Mouse (Mus musculus) regulatory T cell (primary cell): ENCODE measurements around the gene Actb.

ENCODE experiments used
- in situ Hi-C: fragments of 300-600 bp; cut with MboI, MseI; formaldehyde crosslinking; loops from one replicate; pipeline ENCODE4 v1.15.1; 2025; ENCODE audit warnings: high pct_unique_total_duplicates

The Actb gene

DNA sequence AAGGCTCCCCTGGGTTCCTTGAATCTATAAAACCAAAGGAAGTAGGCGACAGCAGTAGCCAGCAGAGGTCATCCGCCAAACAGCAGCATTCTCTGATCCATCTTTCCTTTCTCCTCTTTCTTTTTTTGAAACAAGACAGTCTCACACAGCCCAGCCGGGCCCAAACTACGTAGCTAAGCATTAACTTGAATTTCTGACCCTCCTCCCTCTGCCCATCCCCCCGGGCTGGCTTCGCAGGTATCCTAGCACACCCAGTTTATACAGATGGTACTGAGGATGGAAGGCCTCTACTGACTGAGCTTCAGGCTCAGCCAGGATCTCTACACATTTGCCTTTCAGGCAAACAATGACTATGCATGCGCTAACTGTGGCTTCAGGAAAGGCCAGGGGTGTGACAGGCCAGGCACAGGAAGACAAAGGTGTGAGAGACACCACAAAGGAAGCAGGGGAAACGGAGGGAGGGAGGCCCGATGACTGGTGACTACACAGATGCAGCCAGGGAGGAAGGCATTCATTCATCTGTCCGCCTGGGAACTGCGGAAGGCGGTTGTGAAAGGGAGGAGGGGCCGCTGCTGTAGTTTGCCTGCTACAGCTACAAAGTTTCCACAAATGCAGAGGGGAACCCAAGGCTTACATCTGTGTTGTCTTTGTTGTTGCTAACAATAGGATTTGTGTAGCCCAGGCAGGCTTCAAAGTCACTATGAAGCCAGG is 25.6 kb downstream of the Actb start:
- in situ Hi-C loops: loop anchor here (10.0 kb wide), 1 partner anchor 54 kb away; no protein-coding TSS in a partner anchor

DNA sequence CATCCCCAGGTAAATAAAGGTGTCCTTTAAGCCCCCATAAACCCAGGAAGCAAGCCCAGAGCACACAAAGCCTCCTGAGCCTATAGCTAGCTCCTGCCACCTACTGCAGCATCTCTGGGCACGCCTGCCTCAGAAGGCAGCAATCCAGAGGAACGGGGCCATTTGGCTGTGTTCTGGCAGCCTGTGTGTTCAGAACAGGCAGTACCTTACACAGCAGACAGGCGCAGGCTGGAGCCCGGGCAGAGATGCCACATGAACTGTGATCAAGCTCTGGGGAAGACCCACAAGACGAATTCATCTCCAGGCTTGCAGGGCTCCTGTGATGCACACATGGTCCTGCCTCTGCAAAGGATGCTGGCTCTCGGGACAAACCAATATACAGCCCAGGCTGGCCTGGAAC is 26.3 kb downstream of the Actb start:
- in situ Hi-C loops: loop anchor here (10.0 kb wide), 1 partner anchor 55 kb away; no protein-coding TSS in a partner anchor

DNA sequence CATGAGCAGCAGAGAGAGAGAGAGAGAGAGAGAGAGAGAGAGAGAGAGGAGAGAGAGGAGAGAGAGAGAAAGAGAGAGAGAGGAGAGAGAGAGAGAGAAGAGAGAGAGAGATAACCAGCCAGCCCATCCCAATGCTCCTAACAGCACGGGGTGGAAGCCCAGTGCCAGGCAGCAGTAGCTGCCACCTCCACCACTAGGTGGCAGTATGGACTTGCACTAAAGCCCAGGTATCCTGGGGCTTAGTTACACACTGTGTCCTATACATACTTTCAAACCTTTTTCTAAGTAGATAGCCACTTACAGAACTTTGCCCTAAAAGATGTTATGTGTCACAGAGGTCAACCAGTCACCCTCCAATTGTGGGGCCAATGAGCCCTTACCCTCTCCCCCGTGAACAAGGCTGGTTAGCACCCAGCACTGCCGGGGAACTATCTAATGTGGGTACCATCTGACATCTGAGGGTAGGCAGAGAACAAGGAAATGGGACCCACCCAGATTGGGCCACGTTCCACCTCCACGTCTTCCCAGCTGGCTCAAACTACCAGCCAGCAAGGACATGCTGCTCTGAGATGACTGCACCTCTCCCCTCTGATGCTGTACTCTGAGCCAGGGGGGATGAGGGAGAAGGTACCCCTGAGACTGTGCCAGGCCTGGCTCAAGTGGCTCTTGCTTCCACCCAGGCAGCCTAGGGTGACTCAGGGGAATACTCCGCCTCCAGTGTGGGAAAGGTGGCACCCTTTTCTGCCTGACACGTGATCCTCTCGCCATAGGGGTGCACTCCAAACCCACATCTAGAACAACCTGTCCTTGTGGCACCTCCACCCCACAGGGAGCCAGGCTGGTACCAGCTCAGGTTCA is 27.0 kb downstream of the Actb start:
- in situ Hi-C loops: loop anchor here (10.0 kb wide), 1 partner anchor 55 kb away; no protein-coding TSS in a partner anchor

DNA sequence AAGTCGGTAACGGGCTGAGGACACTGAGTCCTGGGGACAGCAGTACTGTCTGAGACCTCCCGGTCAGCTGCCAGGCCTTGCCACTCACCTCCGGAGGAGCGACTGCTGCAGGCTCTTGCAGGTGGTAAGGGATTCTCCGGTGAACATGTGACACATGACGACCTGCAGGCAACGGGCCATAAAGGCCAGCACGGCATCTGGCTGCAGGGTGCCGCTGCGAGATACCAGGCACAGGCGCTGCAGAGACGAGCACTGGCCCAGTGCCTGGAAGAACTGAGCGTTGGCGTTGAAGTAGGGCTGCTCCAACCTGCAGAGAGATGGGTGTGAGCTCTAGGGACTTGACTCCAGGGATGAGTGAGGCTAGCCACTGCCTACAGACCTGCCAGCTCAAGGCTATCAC is 28.0 kb downstream of the Actb start:
- in situ Hi-C loops: no loop called here

DNA sequence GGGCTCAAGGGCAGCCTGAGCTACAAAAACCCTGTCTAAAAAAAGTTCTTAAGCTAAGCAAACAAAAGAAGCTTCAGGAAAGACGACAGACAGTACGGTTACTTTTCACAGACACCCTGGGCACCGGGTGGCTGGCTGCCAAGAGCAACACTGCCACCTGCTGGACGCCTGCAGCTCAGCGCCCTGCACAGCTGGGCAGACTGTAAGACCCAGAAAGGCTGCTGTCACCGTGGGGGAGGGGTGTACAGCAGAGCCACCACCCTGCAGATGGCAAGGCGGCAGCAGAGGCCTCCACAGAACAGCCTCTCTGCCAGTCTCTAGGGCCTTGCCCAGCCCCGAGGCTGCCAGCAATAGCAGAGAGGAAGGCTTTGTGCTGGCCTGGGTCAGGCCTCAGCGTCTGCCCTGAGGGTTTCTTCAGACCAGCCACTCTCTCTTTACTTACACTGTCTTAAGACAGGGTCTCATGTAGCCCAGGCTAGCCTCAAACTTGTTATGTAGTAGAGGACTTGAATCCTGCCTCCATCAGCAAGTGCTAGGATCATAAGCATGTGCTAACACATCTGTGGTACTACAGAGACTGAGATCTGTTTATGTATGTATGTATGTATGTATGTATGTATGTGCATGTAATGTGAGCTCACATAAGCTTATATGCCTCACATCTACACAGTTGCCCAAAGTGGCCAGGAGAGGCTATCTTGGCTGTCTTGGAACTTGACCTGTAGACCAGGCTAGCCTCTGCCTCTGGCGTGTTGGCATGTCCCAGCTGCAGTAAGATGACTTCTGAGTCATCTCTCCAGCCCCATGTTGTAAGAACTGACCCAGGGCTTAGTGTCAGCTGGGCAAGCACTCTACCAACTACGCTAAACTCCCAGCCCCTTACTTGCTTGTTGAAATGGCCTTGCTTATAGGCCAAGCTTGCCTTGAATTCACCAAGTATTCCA is 28.9 kb downstream of the Actb start:
- in situ Hi-C loops: no loop called here

DNA sequence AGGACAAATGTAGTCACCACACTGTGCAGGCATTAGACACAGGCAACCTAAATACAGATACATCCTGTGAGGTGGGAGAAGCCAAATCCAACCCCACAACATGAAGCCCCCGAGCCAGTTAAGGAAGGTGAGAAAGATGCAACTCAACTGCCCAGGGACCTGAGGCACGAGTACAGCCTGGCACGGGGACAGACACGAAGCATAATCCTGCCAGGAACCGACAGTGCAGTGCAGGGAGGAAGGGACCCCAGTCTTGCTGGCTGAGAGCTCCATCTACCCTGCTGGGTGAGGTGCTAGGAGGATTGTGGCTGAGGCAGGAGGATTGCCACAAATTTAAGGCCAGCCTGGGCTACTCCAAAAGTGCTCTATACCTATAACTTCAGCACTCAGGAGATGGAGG is 29.7 kb downstream of the Actb start:
- in situ Hi-C loops: no loop called here

DNA sequence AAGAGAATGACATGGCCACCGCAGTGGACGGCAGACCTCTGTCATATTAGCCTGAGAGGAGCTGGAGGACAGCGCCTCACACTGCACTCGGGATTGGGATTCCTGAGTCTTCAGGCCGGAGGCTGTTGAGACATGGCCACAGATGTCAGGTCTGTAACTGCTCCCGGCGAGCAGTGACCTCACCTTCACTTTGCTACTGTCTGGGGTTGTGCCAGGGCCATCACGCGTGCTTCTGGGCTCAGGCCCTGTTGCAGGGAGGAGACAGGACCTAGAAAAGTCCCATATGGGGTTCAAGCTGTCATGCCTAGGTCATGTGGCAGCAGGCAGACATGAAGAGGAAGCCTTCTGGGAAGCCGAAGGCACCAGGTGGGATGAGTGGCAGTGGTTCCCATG is 31.0 kb downstream of the Actb start:
- in situ Hi-C loops: no loop called here

DNA sequence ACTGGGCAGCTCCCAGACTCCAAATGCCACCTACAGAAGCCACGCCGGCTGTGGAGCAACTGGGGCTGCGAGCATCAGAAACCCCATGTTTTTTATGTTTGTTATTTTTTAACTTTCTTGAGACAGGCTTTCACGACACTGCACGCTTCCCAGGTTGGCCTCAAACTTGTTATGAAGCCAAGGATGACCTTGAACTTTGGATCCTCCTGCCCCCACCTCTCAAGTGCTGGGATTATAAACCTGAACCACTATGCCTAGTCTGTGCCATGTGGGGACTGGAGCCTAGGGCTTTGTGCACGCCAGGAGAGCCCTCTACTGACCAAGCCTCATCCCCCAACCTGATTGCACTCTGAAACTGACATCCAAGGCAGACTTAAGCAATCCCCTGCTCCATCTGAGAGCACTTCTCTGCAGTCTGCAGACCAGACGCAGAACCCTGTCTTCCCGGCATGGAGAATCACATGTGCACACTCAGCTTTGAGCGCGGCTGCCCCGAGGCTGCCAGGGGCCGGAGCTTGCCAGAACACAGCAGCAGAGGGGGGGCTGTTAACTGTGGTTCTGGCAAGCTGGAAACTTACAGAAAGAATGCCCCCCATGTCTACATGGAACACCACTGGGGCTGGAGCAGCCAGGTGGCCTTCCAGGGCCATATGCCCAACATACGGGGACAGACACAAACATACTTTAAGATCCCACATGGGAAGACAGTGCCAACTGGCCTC is 31.6 kb downstream of the Actb start:
- in situ Hi-C loops: loop anchor here (5.0 kb wide), 1 partner anchor 123 kb away; no protein-coding TSS in a partner anchor

DNA sequence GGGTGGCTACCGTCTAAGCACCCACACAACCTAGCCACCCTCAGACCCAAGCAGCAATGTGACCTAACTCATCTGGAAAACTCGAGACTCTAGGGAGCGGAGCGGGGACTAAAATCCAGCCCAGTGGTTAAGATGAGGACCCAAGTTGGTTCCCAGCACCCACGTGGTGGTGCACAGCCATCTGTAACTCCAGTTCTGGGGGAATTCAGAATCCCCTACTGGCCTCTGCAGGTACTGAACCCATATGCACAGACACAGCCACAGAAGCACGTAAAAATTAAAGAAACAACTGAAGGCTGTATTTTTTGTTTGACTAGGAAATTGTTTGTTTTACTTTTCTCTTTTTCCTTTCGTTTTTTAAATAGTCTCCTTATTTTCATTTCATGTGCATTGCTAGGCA is 32.8 kb downstream of the Actb start:
- in situ Hi-C loops: loop anchor here (5.0 kb wide), 1 partner anchor 121 kb away; no protein-coding TSS in a partner anchor

DNA sequence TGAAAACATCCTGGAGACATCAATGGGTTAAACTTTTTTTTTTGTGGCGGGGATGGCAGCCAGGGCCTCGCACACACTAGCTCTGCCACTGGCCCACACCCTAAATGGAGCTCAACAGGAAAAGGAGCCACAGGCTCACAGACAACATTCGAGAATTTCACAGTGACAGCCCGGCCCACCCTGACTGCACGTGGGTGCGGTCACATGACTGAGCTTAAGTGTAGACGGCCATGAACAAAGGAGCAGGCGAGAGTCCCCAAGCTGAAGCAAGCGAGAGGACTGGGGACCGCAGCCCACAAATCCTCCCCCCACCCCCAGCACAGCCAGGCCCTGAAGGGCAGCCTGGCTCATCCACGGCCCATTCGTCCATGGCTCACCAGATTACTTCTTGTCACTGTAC is 34.8 kb downstream of the Actb start:
- in situ Hi-C loops: loop anchor here (5.0 kb wide), 1 partner anchor 119 kb away; no protein-coding TSS in a partner anchor

DNA sequence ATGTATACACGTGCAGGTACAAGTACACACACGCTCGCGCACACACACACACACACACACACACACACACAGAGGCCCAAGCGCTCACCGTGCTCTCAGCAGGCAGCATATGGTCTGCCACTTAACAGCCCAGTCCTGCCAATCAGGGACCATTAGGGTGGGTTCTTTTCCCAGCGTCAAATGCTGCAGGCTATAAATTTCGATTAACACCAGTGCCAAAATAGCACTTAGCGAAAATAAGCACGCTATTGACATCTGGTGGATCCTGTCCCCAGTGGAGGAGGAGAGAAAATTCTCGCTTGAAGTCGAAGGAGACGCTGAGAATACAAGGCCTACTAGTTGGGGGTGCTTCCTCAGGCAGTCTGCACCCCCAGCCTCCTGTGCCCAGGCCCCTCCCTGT is 37.1 kb downstream of the Actb start:
- in situ Hi-C loops: no loop called here

DNA sequence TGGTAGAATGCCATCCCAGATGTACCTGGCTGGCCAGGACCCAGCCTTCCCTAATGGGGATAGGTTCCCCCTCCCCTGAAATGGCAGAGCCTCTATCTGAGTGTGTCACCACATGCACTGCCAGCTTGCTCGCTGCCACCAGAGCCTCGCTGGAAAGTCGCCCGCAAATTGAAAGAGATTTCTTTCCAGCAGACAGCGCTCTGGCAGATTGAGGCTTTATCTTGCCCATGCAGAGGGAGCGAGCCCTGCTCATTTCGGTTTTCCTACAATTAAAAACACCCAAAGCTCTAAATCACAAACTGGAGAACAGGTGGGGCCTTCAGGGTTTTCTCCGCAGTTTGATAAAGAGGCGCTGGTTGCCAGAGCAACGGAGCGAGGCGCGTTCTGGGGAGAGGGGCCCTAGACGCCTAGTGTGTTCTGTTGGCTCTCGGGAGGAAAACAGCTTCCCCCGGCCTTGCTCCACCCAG is 48.8 kb downstream of the Actb start:
- in situ Hi-C loops: loop anchor here (10.0 kb wide), 1 partner anchor 983 kb away; no protein-coding TSS in a partner anchor

DNA sequence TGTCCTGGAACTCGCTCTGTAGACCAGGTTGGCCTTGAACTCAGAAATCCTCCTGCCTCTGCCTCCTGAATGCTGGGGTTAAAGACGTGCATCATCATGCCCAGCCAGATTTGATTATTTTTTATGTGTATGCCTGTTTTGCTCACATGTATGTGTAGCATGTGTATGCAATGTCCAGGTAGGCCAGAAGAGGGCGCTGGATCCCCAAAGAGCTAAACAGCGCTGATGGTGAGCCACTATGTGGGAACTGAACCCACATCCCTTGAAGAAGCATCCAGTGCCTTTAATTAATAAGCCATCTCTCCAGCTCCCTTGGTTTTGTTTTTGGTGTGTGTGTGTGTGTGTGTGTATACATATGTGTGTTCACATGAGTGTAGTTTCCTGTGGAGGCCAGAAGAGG is 50.1 kb downstream of the Actb start:
- in situ Hi-C loops: loop anchor here (10.0 kb wide), 1 partner anchor 982 kb away; no protein-coding TSS in a partner anchor

DNA sequence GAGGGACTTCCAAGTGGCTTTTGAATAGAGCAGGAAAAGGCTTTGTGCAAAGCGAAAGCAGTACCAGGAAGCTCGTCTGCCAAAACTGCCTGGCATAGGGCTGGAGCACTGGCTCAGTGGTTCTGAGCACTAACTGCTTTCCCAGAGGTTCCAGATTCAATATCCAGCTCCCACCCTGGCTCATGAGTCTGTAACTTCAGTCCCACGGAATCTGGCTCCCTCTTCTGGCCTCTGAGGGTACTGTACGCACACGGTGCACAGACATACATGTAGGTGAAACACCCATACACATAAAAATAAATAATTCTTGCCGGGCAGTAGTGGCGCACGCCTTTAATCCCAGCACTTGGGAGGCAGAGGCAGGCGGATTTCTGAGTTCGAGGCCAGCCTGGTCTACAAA is 51.7 kb downstream of the Actb start:
- in situ Hi-C loops: loop anchor here (10.0 kb wide), 1 partner anchor 980 kb away; no protein-coding TSS in a partner anchor

DNA sequence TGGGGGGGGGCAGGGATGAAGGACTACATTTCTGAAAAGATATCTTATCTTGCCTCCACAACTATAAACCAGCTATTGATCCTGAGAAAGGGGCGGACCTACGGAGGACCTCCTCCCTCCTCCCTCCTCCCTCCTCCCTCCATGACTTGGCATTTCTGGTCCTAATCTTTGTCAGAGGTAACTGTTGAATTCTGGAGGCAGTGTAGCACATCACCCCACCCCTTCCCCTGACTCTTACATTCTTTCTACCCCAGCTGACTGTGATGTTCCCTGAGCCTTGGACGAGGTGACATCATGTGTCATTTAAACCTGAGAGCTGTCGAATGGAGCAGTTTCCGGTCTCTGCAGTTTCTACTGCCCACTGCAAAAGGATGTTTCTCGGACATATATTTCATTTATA is 53.0 kb downstream of the Actb start:
- in situ Hi-C loops: loop anchor here (10.0 kb wide), 1 partner anchor 979 kb away; no protein-coding TSS in a partner anchor
